Mouse (Mus musculus) ES-Bruce4 (cell line): ENCODE data around the gene Lrrc39.

Source experiments
- CTCF ChIP-seq: IDR thresholded peaks from one replicate; pipeline ENCODE4 v1.8.1; 2011; ENCODE audit warnings: low read depth, low read length
- POLR2A ChIP-seq: IDR thresholded peaks from one replicate; pipeline ENCODE4 v1.8.1; 2011; ENCODE audit warnings: low read length; ENCODE audit not compliant: insufficient read depth

GRCm38 (mm10) chr3:116542070-116542469, 20.7 kb upstream of the Lrrc39 start:
- no peak for TF ChIP-seq CTCF
- TF ChIP-seq POLR2A, result no peak
